ENCODE assay signal across 15 mouse cellular contexts in the genomic region with DNA sequence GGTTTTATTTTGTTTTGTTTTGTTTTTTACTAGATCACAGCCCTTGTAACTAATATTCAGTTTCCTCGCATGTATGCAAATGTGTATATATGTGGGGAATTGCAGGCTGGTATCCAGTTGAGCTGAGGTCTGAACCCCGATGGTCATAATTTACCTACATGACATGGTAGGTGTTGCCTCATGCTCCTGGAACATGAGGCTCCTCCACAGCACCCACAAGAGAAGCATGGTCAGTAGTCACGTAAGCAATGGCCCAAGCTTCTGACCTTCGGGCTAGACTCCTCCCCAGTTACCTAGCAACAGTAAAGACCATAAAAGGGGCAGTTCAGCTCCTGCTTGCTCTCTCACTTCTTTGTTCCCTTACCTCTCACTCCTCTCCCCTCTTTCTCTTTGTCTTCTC.
"Had no signal": no experiment of that assay in that cellular context is flagged by ENCODE, and none has a peak within 500 bp of the region (broad histone marks: within the 10 kb centered on the region; RNA-seq: fewer than 3 reads in every experiment).

No protein-coding gene starts in this region.

- H3K27ac ChIP-seq: liver, embryonic 14.5 days; midbrain, embryonic 13.5 days; neural tube, embryonic 12.5 days; stomach, embryonic 15.5 days; stomach, postnatal 0 days had no signal

- H3K4me3 ChIP-seq: midbrain, embryonic 10.5 days; midbrain, embryonic 13.5 days; myocyte; neural tube, embryonic 12.5 days; stomach, embryonic 15.5 days had no signal

- H3K27me3 ChIP-seq: midbrain, embryonic 13.5 days; neural tube, embryonic 12.5 days; stomach, embryonic 15.5 days had no signal

- H3K9me3 ChIP-seq: midbrain, embryonic 10.5 days; midbrain, embryonic 13.5 days; neural tube, embryonic 12.5 days; stomach, embryonic 15.5 days had no signal

- H3K9ac ChIP-seq: liver, embryonic 14.5 days; lung, embryonic 14.5 days; midbrain, embryonic 13.5 days; neural tube, embryonic 12.5 days; stomach, embryonic 15.5 days had no signal

- H3K4me2 ChIP-seq: lung, embryonic 14.5 days; midbrain, embryonic 13.5 days; neural tube, embryonic 12.5 days; stomach, embryonic 15.5 days had no signal

- H3K4me1 ChIP-seq: midbrain, embryonic 13.5 days; neural tube, embryonic 12.5 days; stomach, embryonic 15.5 days had no signal

- DNase-seq: lung, adult 18-20 months; lung, embryonic 14.5 days; lung, postnatal 10 days; lung, postnatal 4 days; right cerebral cortex, postnatal 14 days; thymus, adult 2 months; thymus, postnatal 25 days had no signal

- ATAC-seq: midbrain, embryonic 13.5 days; midbrain, embryonic 16.5 days had no signal

- H3K36me3 ChIP-seq: midbrain, embryonic 10.5 days; midbrain, embryonic 13.5 days; neural tube, embryonic 12.5 days; stomach, embryonic 15.5 days had no signal
